ENCODE assay signal across 8 mouse cellular contexts in genomic region chr2:169929540-169930497, GRCm38 (mm10).
DNase-seq lines count a peak whose midpoint lies in the region; ATAC-seq and TF ChIP-seq lines count a peak whose summit lies in the region.

No protein-coding gene starts in this region.

- ATAC-seq in forebrain, embryonic 11.5 days (replicated peaks; ENCODE audit: low FRiP score): peak; percentile 66
- peak; percentile 71 for ATAC-seq in hindbrain, embryonic 14.5 days (ENCODE audit: low FRiP score)
- ATAC-seq in megakaryocyte-erythroid progenitor cell, adult 5-6 weeks (replicated peaks; ENCODE audit: low FRiP score, low TSS enrichment, poor library complexity, severe bottlenecking): 0 out of 2 replicates have a peak, but pooled peaks have one; percentile 50

- peak; percentile 88 for DNase-seq in MN1 (ENCODE audit: low spot score)
- peak; percentile 31 for DNase-seq in c-Kit-positive CD71-negative TER-119-negative erythroid progenitor cells, embryonic 14.5 days (ENCODE audit: low read depth)
- DNase-seq in forebrain, embryonic 11.5 days (ENCODE audit: low spot score): peak; percentile 71
- peak; percentile 90 for DNase-seq in hindbrain, embryonic 14.5 days (ENCODE audit: low spot score)
- peak; percentile 13 to 66 for DNase-seq in left cerebral cortex, postnatal 14 days (ENCODE audit: low spot score in 2 of 2)
- no peak for DNase-seq in gastrocnemius, postnatal 4 days (ENCODE audit: low spot score in 2 of 2)

- H3K4me2 ChIP-seq in forebrain, embryonic 11.5 days (ENCODE audit: low read depth, low read length, severe bottlenecking): peak overlapping the region; percentile 50
- peak overlapping the region; percentile 68 for H3K4me2 ChIP-seq in hindbrain, embryonic 14.5 days (replicated peaks)

- H3K4me3 ChIP-seq in forebrain, embryonic 11.5 days (ENCODE audit: low read depth, low read length): peak overlapping the region; percentile 31
- peak overlapping the region; percentile 28 for H3K4me3 ChIP-seq in hindbrain, embryonic 14.5 days (replicated peaks; ENCODE audit: low read length)
- peak overlapping the region; percentile 24 for H3K4me3 ChIP-seq in small intestine, adult 2 months (ENCODE audit: low read depth, low read length)

- H3K27me3 ChIP-seq in forebrain, embryonic 11.5 days (ENCODE audit: control insufficient read depth, insufficient read depth, low read length): no peaks in the 10 kb centered on the region
- no peaks in the 10 kb centered on the region for H3K27me3 ChIP-seq in hindbrain, embryonic 14.5 days (ENCODE audit: control insufficient read depth, insufficient read depth, low read length)
- no peaks in the 10 kb centered on the region for H3K27me3 ChIP-seq in small intestine, adult 2 months (ENCODE audit: control insufficient read depth, insufficient read depth, low read length)

- no peaks in the 10 kb centered on the region for H3K9me3 ChIP-seq in forebrain, embryonic 11.5 days (ENCODE audit: control insufficient read depth, low read length)
- no peaks in the 10 kb centered on the region for H3K9me3 ChIP-seq in hindbrain, embryonic 14.5 days (ENCODE audit: control insufficient read depth, low read length)

- H3K4me1 ChIP-seq in forebrain, embryonic 11.5 days (replicated peaks; ENCODE audit: control insufficient read depth, insufficient read depth, low read length): no peaks in the 10 kb centered on the region
- peaks cover 22% of the 10 kb centered on the region for H3K4me1 ChIP-seq in hindbrain, embryonic 14.5 days (replicated peaks; ENCODE audit: control insufficient read depth, insufficient read depth, low read length)
- peaks cover 8% of the 10 kb centered on the region; the same call in 1 of the 2 replicates for H3K4me1 ChIP-seq in small intestine, adult 2 months (ENCODE audit: control insufficient read depth, insufficient read depth, insufficient read length, low read length)

- intact Hi-C loops in left cerebral cortex, postnatal 14 days (cut with DNase I): no loop called here

- WGBS in forebrain, embryonic 11.5 days: 53% methylated on average over 23 of the region's 23 CpGs
- 47% methylated on average over 23 of the region's 23 CpGs for WGBS in hindbrain, embryonic 14.5 days
- WGBS in small intestine, adult 2 months: 40% methylated on average over 23 of the region's 23 CpGs

- TF ChIP-seq POLR2A in small intestine, adult 2 months (IDR thresholded peaks at IDR 0.05; ENCODE audit: low read depth, low read length): no peak

- no peaks in the 10 kb centered on the region for H3K36me3 ChIP-seq in forebrain, embryonic 11.5 days (ENCODE audit: control insufficient read depth, insufficient read depth, low read length)
- no peaks in the 10 kb centered on the region for H3K36me3 ChIP-seq in hindbrain, embryonic 14.5 days (replicated peaks; ENCODE audit: control insufficient read depth, insufficient read depth)
- H3K36me3 ChIP-seq in small intestine, adult 2 months (ENCODE audit: control insufficient read depth, insufficient read depth, low read length): no peaks in the 10 kb centered on the region

- no peak for TF ChIP-seq CTCF in small intestine, adult 2 months (IDR thresholded peaks at IDR 0.05; ENCODE audit: extremely low read depth, insufficient read length, insufficient replicate concordance, low read depth, low read length)

- H3K27ac ChIP-seq in forebrain, embryonic 11.5 days (ENCODE audit: low read depth, low read length): no peak overlapping the region
- peak overlapping the region; percentile 53 for H3K27ac ChIP-seq in hindbrain, embryonic 14.5 days
- H3K27ac ChIP-seq in small intestine, adult 2 months (ENCODE audit: insufficient read depth, low read depth, low read length): no peak overlapping the region

- H3K9ac ChIP-seq in forebrain, embryonic 11.5 days (ENCODE audit: low read length): peak overlapping the region; percentile 48
- peak overlapping the region; percentile 59 for H3K9ac ChIP-seq in hindbrain, embryonic 14.5 days

Comparison
In these comparisons a context has a peak if more than half of its experiments do, and no peak if none do; other contexts are left out.
1. DNase-seq: peak in MN1 (single experiment), c-Kit-positive CD71-negative TER-119-negative erythroid progenitor cells, embryonic 14.5 days (single experiment), forebrain, embryonic 11.5 days (single experiment), hindbrain, embryonic 14.5 days (single experiment) and left cerebral cortex, postnatal 14 days (2 of 2); none in gastrocnemius, postnatal 4 days (0 of 2).
2. Peak in every context shown above with its lines, with median percentiles within 50 percentile points of each other: ATAC-seq and H3K4me3 ChIP-seq.